Mouse (Mus musculus) spleen, postnatal 4 days (tissue): ENCODE measurements around the gene Rab31.

Source experiments
- DNase-seq, 2 experiments: peaks; one replicate each; pipeline ENCODE4 v3.0.0; 2022; ENCODE audit warnings: low spot score in 2 of 2

The Rab31 gene

GRCm38 (mm10) chr17:65739874-65740725 is 32.5 kb downstream of the Rab31 start:
- DNase-seq: no peak

- DNase-seq: no peak
Observed at GRCm38 (mm10) chr17:65737622-65738021, 34.9 kb downstream of the Rab31 start.

- no peak for DNase-seq
Observed at GRCm38 (mm10) chr17:65737175-65737574, 35.4 kb downstream of the Rab31 start.

- DNase-seq: no peak
Observed at GRCm38 (mm10) chr17:65735088-65735487, 37.5 kb downstream of the Rab31 start.

GRCm38 (mm10) chr17:65732666-65733065 is 39.9 kb downstream of the Rab31 start:
- DNase-seq: no peak

GRCm38 (mm10) chr17:65731710-65732109 is 40.8 kb downstream of the Rab31 start:
- DNase-seq: no peak

GRCm38 (mm10) chr17:65729945-65730741 is 42.4 kb downstream of the Rab31 start:
- no peak for DNase-seq

GRCm38 (mm10) chr17:65726755-65727154 is 45.8 kb downstream of the Rab31 start:
- no peak for DNase-seq

- DNase-seq: no peak
Observed at GRCm38 (mm10) chr17:65726274-65726673, 46.3 kb downstream of the Rab31 start.

- no peak for DNase-seq
Observed at GRCm38 (mm10) chr17:65725814-65726213, 46.7 kb downstream of the Rab31 start.

GRCm38 (mm10) chr17:65725381-65725780 is 47.2 kb downstream of the Rab31 start:
- no peak for DNase-seq

- peak; percentile 63 to 77 for DNase-seq
Observed at GRCm38 (mm10) chr17:65724254-65724653, 48.3 kb downstream of the Rab31 start.

- peak in 1 of 2 experiments; percentile 50 for DNase-seq
Observed at GRCm38 (mm10) chr17:65723633-65724032, 48.9 kb downstream of the Rab31 start.

- DNase-seq: no peak
Observed at GRCm38 (mm10) chr17:65721330-65721729, 51.2 kb downstream of the Rab31 start.

- no peak for DNase-seq
Observed at GRCm38 (mm10) chr17:65719826-65720225, 52.7 kb downstream of the Rab31 start.

- DNase-seq: no peak
Observed at GRCm38 (mm10) chr17:65718578-65718977, 54.0 kb downstream of the Rab31 start.

- DNase-seq: no peak
Observed at GRCm38 (mm10) chr17:65717658-65718199, 54.8 kb downstream of the Rab31 start.

- DNase-seq: no peak
Observed at GRCm38 (mm10) chr17:65714060-65714459, 58.5 kb downstream of the Rab31 start.

- no peak for DNase-seq
Observed at GRCm38 (mm10) chr17:65712861-65713535, 59.6 kb downstream of the Rab31 start.

- no peak for DNase-seq
Observed at GRCm38 (mm10) chr17:65711779-65712178, 60.8 kb downstream of the Rab31 start.

- DNase-seq: no peak
Observed at GRCm38 (mm10) chr17:65710576-65710975, 62.0 kb downstream of the Rab31 start.

- peak; percentile 59 to 76 for DNase-seq
Observed at GRCm38 (mm10) chr17:65706220-65706619, 66.3 kb downstream of the Rab31 start.
